Mouse (Mus musculus): ENCODE measurements around the gene Arhgap18. TPM values are rescaled to one million over a fixed set of nuclear protein-coding genes. Genes with fewer than 3 reads are reported as not detected.

Gene Arhgap18
- polyA plus RNA-seq, 1 experiment from 2014 or later: 12.9 TPM

GRCm38 (mm10) chr10:26828412-26829137, 75.4 kb downstream of the Arhgap18 start:
- peak; percentile 4 for DNase-seq (ENCODE audit: low spot score)

GRCm38 (mm10) chr10:26832068-26832467, 78.8 kb downstream of the Arhgap18 start:
- no peak for DNase-seq (ENCODE audit: low spot score)

- no peak for DNase-seq (ENCODE audit: low spot score)
These were observed 79.5 kb downstream of the Arhgap18 start for GRCm38 (mm10) chr10:26832669-26833249.

GRCm38 (mm10) chr10:26833393-26833792, 80.2 kb downstream of the Arhgap18 start:
- no peak for DNase-seq (ENCODE audit: low spot score)

GRCm38 (mm10) chr10:26849311-26849710, 96.1 kb downstream of the Arhgap18 start:
- DNase-seq (ENCODE audit: low spot score): no peak

GRCm38 (mm10) chr10:26849854-26850253, 96.6 kb downstream of the Arhgap18 start:
- no peak for DNase-seq (ENCODE audit: low spot score)

GRCm38 (mm10) chr10:26854556-26855100, 101.4 kb downstream of the Arhgap18 start:
- no peak for DNase-seq (ENCODE audit: low spot score)

- no peak for DNase-seq (ENCODE audit: low spot score)
These were observed 102.8 kb downstream of the Arhgap18 start for GRCm38 (mm10) chr10:26855851-26856535.

GRCm38 (mm10) chr10:26857583-26857982, 104.4 kb downstream of the Arhgap18 start:
- no peak for DNase-seq (ENCODE audit: low spot score)

- DNase-seq (ENCODE audit: low spot score): no peak
These were observed 105.3 kb downstream of the Arhgap18 start for GRCm38 (mm10) chr10:26858537-26858936.

- no peak for DNase-seq (ENCODE audit: low spot score)
These were observed 108.0 kb downstream of the Arhgap18 start for GRCm38 (mm10) chr10:26861231-26861630.

GRCm38 (mm10) chr10:26862207-26862606, 109.0 kb downstream of the Arhgap18 start:
- DNase-seq (ENCODE audit: low spot score): no peak

- no peak for DNase-seq (ENCODE audit: low spot score)
These were observed 110.8 kb downstream of the Arhgap18 start for GRCm38 (mm10) chr10:26863982-26864381.

- DNase-seq (ENCODE audit: low spot score): no peak
These were observed 117.6 kb downstream of the Arhgap18 start for GRCm38 (mm10) chr10:26870802-26871201.

- DNase-seq (ENCODE audit: low spot score): no peak
These were observed 124.1 kb downstream of the Arhgap18 start for GRCm38 (mm10) chr10:26877309-26877708.

GRCm38 (mm10) chr10:26878924-26879600, 125.8 kb downstream of the Arhgap18 start:
- DNase-seq (ENCODE audit: low spot score): no peak

- no peak for DNase-seq (ENCODE audit: low spot score)
These were observed 131.7 kb downstream of the Arhgap18 start for GRCm38 (mm10) chr10:26884949-26885348.

- no peak for DNase-seq (ENCODE audit: low spot score)
These were observed 136.0 kb downstream of the Arhgap18 start for GRCm38 (mm10) chr10:26889226-26889625.

- DNase-seq (ENCODE audit: low spot score): no peak
These were observed 136.5 kb downstream of the Arhgap18 start for GRCm38 (mm10) chr10:26889754-26890153.

GRCm38 (mm10) chr10:26890269-26890955, 137.2 kb downstream of the Arhgap18 start:
- DNase-seq (ENCODE audit: low spot score): peak; percentile 76

GRCm38 (mm10) chr10:26893091-26893490, 139.9 kb downstream of the Arhgap18 start:
- DNase-seq (ENCODE audit: low spot score): no peak

Data from thymus, postnatal 0 days (tissue).